8 mouse cellular contexts compared by ENCODE assay signal in genomic region chr1:39761211-39762024, GRCm38 (mm10). TPM values are rescaled to one million over a fixed set of nuclear protein-coding genes. Genes with fewer than 3 reads are reported as not detected.
DNase-seq lines count a peak whose midpoint lies in the region; ATAC-seq and TF ChIP-seq lines count a peak whose summit lies in the region.

No protein-coding gene starts in this region.

- H3K4me2 ChIP-seq in heart, embryonic 16.5 days (ENCODE audit: low read depth, low read length) = peak overlapping the region; percentile 72
- peak overlapping the region; percentile 54 for H3K4me2 ChIP-seq in liver, embryonic 11.5 days
- peak overlapping the region; percentile 94 for H3K4me2 ChIP-seq in myocyte (ENCODE audit: low read depth)

- H3K36me3 ChIP-seq in heart, embryonic 16.5 days (ENCODE audit: control insufficient read depth, insufficient read depth) = no peaks in the 10 kb centered on the region
- no peaks in the 10 kb centered on the region for H3K36me3 ChIP-seq in liver, embryonic 11.5 days (ENCODE audit: control insufficient read depth, insufficient read depth, low read length)
- no peaks in the 10 kb centered on the region for H3K36me3 ChIP-seq in myocyte (ENCODE audit: control insufficient read depth, insufficient read depth)

- WGBS in heart, embryonic 16.5 days = 5% methylated on average over 22 of the region's 22 CpGs
- WGBS in liver, embryonic 11.5 days = 8% methylated on average over 22 of the region's 22 CpGs

- H3ac ChIP-seq in myocyte (ENCODE audit: control insufficient read depth, insufficient read length) = peak overlapping the region; percentile 25

- H3K9me3 ChIP-seq in heart, embryonic 16.5 days (replicated peaks; ENCODE audit: control insufficient read depth, low read length) = no peaks in the 10 kb centered on the region
- no peaks in the 10 kb centered on the region for H3K9me3 ChIP-seq in liver, embryonic 11.5 days (ENCODE audit: control insufficient read depth, low read length)

- peak; percentile 55; the same call in 1 of the 2 replicates for TF ChIP-seq CTCF in embryonic fibroblast, embryonic 13.5 days (IDR thresholded peaks at IDR 0.05; ENCODE audit: borderline replicate concordance, insufficient read depth, low read length)

- DNase-seq in 3T3-L1 (ENCODE audit: low read depth, low spot score) = peak; percentile 93
- DNase-seq in adrenal gland, postnatal 25 days = peak; percentile 59
- DNase-seq in kidney, postnatal 14 days = peak; percentile 83
- peak; percentile 65 for DNase-seq in liver, embryonic 11.5 days (ENCODE audit: low spot score)
- DNase-seq in telencephalon, adult 2 months (ENCODE audit: low read depth, low spot score) = peak; percentile 61

- ATAC-seq in heart, embryonic 16.5 days (replicated peaks; ENCODE audit: extremely low read depth, insufficient read depth, low FRiP score) = peak; percentile 68
- peak; percentile 27 for ATAC-seq in liver, embryonic 11.5 days (replicated peaks; ENCODE audit: low FRiP score)

- peak; percentile 20; the same call in 1 of the 2 replicates for TF ChIP-seq POLR2A in embryonic fibroblast, embryonic 13.5 days (IDR thresholded peaks at IDR 0.05; ENCODE audit: low read depth, low read length)
- no peak for TF ChIP-seq POLR2A in myocyte (IDR thresholded peaks at IDR 0.05; ENCODE audit: insufficient read length, low read depth)

- no peaks in the 10 kb centered on the region for H3K27me3 ChIP-seq in heart, embryonic 16.5 days (ENCODE audit: control insufficient read depth, insufficient read depth, low read length)
- H3K27me3 ChIP-seq in liver, embryonic 11.5 days (replicated peaks; ENCODE audit: control insufficient read depth, insufficient read depth, low read length) = no peaks in the 10 kb centered on the region
- no peaks in the 10 kb centered on the region for H3K27me3 ChIP-seq in myocyte (ENCODE audit: control insufficient read depth, insufficient read depth, insufficient read length)

- peak overlapping the region; percentile 69 for H3K9ac ChIP-seq in heart, embryonic 16.5 days (ENCODE audit: low read length)
- no peak overlapping the region for H3K9ac ChIP-seq in liver, embryonic 11.5 days (ENCODE audit: low read depth, low read length)

- H3K27ac ChIP-seq in embryonic fibroblast, embryonic 13.5 days (ENCODE audit: insufficient read depth, low read length) = peak overlapping the region; percentile 99
- H3K27ac ChIP-seq in heart, embryonic 16.5 days (ENCODE audit: low read length) = peak overlapping the region; percentile 93
- H3K27ac ChIP-seq in liver, embryonic 11.5 days (ENCODE audit: low read depth, low read length) = peak overlapping the region; percentile 9; the same call in 1 of the 2 replicates

- H3K4me1 ChIP-seq in embryonic fibroblast, embryonic 13.5 days (ENCODE audit: control insufficient read depth, insufficient read depth, low read length) = peaks cover 24% of the 10 kb centered on the region
- H3K4me1 ChIP-seq in heart, embryonic 16.5 days (ENCODE audit: control insufficient read depth, insufficient read depth, low read length) = peaks cover 29% of the 10 kb centered on the region
- peaks cover 2% of the 10 kb centered on the region; the same call in 1 of the 2 replicates for H3K4me1 ChIP-seq in liver, embryonic 11.5 days (replicated peaks; ENCODE audit: control insufficient read depth, insufficient read depth, low read length)

- 0 out of 2 replicates have a peak overlapping the region, but pooled peaks have one; percentile 8 for H3K4me3 ChIP-seq in embryonic fibroblast, embryonic 13.5 days (ENCODE audit: insufficient read depth, low read length)
- peak overlapping the region; percentile 45 for H3K4me3 ChIP-seq in heart, embryonic 16.5 days (ENCODE audit: low read length)
- H3K4me3 ChIP-seq in liver, embryonic 11.5 days (ENCODE audit: low read depth, low read length) = peak overlapping the region; percentile 1; the same call in 1 of the 2 replicates
- peak overlapping the region; percentile 17 for H3K4me3 ChIP-seq in myocyte

- no peaks in the 10 kb centered on the region for H3K79me2 ChIP-seq in myocyte (ENCODE audit: control insufficient read depth, insufficient read depth)

TF ChIP-seq in myocyte, 11 proteins besides CTCF, POLR2A, EP300 and RAD21:
- peak; percentile 30 for TF ChIP-seq SRF (IDR thresholded peaks at IDR 0.05; ENCODE audit: control insufficient read depth, insufficient read length, low read depth)
- TF ChIP-seq REST (IDR thresholded peaks at IDR 0.05; ENCODE audit: insufficient read depth, insufficient read length) = no peak

RNA-seq across cellular contexts. Expression of gene Rfx8, which starts 40.6 kb away (rescaled TPM):
- total RNA-seq in adrenal gland, postnatal 25 days (2021) = 0.39 TPM in 1 of 2 replicates, not detected in the other
- polyA plus RNA-seq in embryonic fibroblast, embryonic 13.5 days (2011; ENCODE audit: insufficient read length, low read depth, missing spikeins) = not detected in 2 replicates
- polyA plus RNA-seq in heart, embryonic 16.5 days (2015; fragmentation: Nextera tagmentation; extraction: Ambion mirVana) = 0.51 and 0.68 TPM in 2 replicates
- polyA plus RNA-seq in liver, embryonic 11.5 days (2014; fragmentation: Nextera tagmentation; extraction: Ambion mirVana) = 0.17 and 0.53 TPM in 2 replicates
- polyA plus RNA-seq in myocyte (2012; fragmentation: generic; extraction: Trizol) = 0.16 TPM

RNA-seq across cellular contexts. Expression of gene Gm3646, which starts 43.7 kb away (rescaled TPM):
- not detected in 2 replicates for total RNA-seq in adrenal gland, postnatal 25 days (2021)
- not detected in 2 replicates for polyA plus RNA-seq in embryonic fibroblast, embryonic 13.5 days (2011; ENCODE audit: insufficient read length, low read depth, missing spikeins)
- polyA plus RNA-seq in heart, embryonic 16.5 days (2015; fragmentation: Nextera tagmentation; extraction: Ambion mirVana) = 2.7 and 4.4 TPM in 2 replicates
- not detected in 2 replicates for polyA plus RNA-seq in liver, embryonic 11.5 days (2014; fragmentation: Nextera tagmentation; extraction: Ambion mirVana)
- polyA plus RNA-seq in myocyte (2012; fragmentation: generic; extraction: Trizol) = 0.20 TPM

Comparison
In these comparisons a context has a peak if more than half of its experiments do, and no peak if none do; other contexts are left out.
1. Peak in every context shown above with its lines: DNase-seq, ATAC-seq, H3K4me3 ChIP-seq and H3K27ac ChIP-seq.
2. H3K27ac ChIP-seq: peak in every context shown above with its lines; median percentile 99 in embryonic fibroblast, embryonic 13.5 days; 93 in heart, embryonic 16.5 days; 9 in liver, embryonic 11.5 days.